Mouse (Mus musculus) spleen, adult 2 months (tissue): ENCODE data around the gene Ifna5.

Experiments
- CTCF ChIP-seq: fragments of 200-500 bp; IDR thresholded peaks from 2 replicates; pipeline ENCODE4 v1.5.1; 2011; ENCODE audit warnings: mild to moderate bottlenecking, inconsistent platforms; ENCODE audit not compliant: insufficient read depth, insufficient read length, insufficient replicate concordance; ENCODE audit errors: extremely low read depth
- POLR2A ChIP-seq: fragments of 200-500 bp; IDR thresholded peaks from 2 replicates; pipeline ENCODE4 v1.6.1; 2011; ENCODE audit warnings: low read depth, low read length, inconsistent platforms

DNA sequence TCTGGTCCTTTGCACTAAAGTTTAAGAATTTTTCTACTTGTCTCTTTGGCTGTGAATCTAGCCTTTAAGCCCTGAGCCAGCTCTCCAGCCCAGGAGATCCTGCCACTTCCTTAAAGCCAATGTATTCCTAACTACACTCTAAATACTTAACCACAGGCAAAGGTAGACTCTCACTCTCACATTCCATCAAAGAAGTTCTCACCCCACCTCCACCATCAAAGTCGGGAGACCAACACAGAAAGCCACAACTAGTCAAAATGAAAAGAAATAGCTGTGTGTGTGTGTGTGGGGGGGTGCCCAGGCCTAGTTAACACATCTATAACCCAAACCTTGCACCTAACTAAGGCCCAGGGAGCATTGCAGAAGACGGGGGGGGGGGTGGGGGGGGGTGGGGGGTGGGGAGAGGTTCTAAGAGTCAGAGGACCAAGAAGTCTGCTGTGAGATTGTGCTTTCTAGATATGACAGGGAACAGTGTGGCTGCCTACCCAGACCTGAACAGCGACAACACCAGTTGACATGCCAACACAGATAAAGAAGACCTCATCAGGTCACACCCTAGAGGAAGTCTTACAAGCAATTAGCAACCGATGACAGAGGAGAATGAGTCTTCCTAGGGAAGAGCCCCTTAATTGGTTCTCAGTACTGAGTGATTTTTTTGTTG lies 40.2 kb downstream of the Ifna5 start:
- TF ChIP-seq POLR2A (no peak), CTCF (no peak)
